ENCODE assay signal across 15 mouse cellular contexts in genomic region chr11:48152219-48152618, GRCm38 (mm10).
"Had no signal": no experiment of that assay in that cellular context is flagged by ENCODE, and none has a peak within 500 bp of the region (broad histone marks: within the 10 kb centered on the region; RNA-seq: fewer than 3 reads in every experiment).

No protein-coding gene starts in this region.

- H3K4me2 ChIP-seq: liver, embryonic 12.5 days; liver, embryonic 15.5 days; midbrain, embryonic 13.5 days; neural tube, embryonic 13.5 days; stomach, embryonic 15.5 days had no signal

- H3K4me1 ChIP-seq: liver, embryonic 12.5 days; liver, embryonic 15.5 days; midbrain, embryonic 13.5 days; neural tube, embryonic 13.5 days; stomach, embryonic 15.5 days had no signal

- H3K9ac ChIP-seq: liver, embryonic 12.5 days; liver, embryonic 15.5 days; midbrain, embryonic 13.5 days; neural tube, embryonic 13.5 days; stomach, embryonic 15.5 days had no signal

- H3K4me3 ChIP-seq: left cerebral cortex, adult 2 months; liver, embryonic 12.5 days; liver, embryonic 15.5 days; midbrain, embryonic 13.5 days; myocyte; neural tube, embryonic 13.5 days; stomach, embryonic 15.5 days had no signal

- ATAC-seq: liver, embryonic 12.5 days; midbrain, embryonic 13.5 days; midbrain, embryonic 16.5 days had no signal

- H3K36me3 ChIP-seq: liver, embryonic 12.5 days; liver, embryonic 15.5 days; midbrain, embryonic 13.5 days; neural tube, embryonic 13.5 days; stomach, embryonic 15.5 days had no signal

- H3K9me3 ChIP-seq: liver, embryonic 12.5 days; liver, embryonic 15.5 days; midbrain, embryonic 13.5 days; neural tube, embryonic 13.5 days; stomach, embryonic 15.5 days had no signal

- H3K27ac ChIP-seq: left cerebral cortex, adult 2 months; liver, embryonic 12.5 days; liver, embryonic 15.5 days; macrophage; midbrain, embryonic 13.5 days; neural tube, embryonic 13.5 days; stomach, embryonic 15.5 days had no signal

- H3K27me3 ChIP-seq: liver, embryonic 12.5 days; liver, embryonic 15.5 days; midbrain, embryonic 13.5 days; neural tube, embryonic 13.5 days; stomach, embryonic 15.5 days had no signal

- DNase-seq: layer of hippocampus, postnatal 36 days; lung, adult 18-20 months; retina, postnatal 1 day; right cerebral cortex, postnatal 25 days; spleen, adult 18-20 months; thymus, postnatal 25 days had no signal
